Comparison of ENCODE assay signal across 23 mouse cellular contexts in the genomic region with DNA sequence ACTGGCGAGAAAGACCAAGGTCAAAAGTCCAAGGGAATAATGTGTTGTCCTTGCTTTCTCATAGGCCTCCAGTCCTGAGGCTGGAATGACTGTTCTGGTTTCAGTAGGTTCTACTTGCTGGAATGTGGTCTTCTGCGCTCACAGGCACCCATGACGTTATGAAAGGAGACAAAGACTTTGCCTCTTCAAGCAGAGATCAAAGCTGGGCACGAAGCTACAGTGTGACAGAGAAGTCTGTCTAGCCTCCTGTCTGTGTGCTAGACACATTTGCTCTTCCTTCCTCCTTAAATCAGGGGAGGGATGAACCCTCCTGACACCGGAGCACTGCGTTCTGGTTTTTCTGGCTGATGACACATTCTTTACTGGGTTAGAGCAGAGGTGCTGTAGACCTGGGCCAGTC. TPM values are rescaled to one million over a fixed set of nuclear protein-coding genes. Genes with fewer than 3 reads are reported as not detected.
DNase-seq lines count a peak whose midpoint lies in the region; TF ChIP-seq lines count a peak whose summit lies in the region.
"Had no signal": no experiment of that assay in that cellular context is flagged by ENCODE, and none has a peak within 500 bp of the region (broad histone marks: within the 10 kb centered on the region; RNA-seq: fewer than 3 reads in every experiment).

No protein-coding gene starts in this region.

- 84% methylated on average over 6 of the region's 6 CpGs for WGBS in forebrain, embryonic 10.5 days

- DNase-seq in adrenal gland, postnatal 14 days, result peak; percentile 55
- no peak for DNase-seq in adrenal gland, postnatal 25 days
- no peak for DNase-seq in layer of hippocampus, adult 2 months (ENCODE audit: low spot score in 2 of 2)
- no peak for DNase-seq in layer of hippocampus, adult 9-10 months (ENCODE audit: low spot score)
- DNase-seq in kidney, postnatal 14 days, result peak; percentile 38
- no peak for DNase-seq in heart, postnatal 36 days
- no peak for DNase-seq in forebrain, embryonic 10.5 days (ENCODE audit: extremely low spot score, low spot score)
- DNase-seq: cerebellum, adult 2 months; cerebellum, postnatal 25 days; embryo, embryonic 11 days; gastrocnemius, postnatal 25 days; heart, adult 2 months; liver, postnatal 0 days; thymus, postnatal 4 days had no signal

- H3K9me3 ChIP-seq in forebrain, embryonic 10.5 days, result no peaks in the 10 kb centered on the region
- H3K9me3 ChIP-seq: embryonic facial prominence, embryonic 13.5 days; hindbrain, embryonic 13.5 days; limb, embryonic 12.5 days; midbrain, embryonic 10.5 days; stomach, embryonic 15.5 days had no signal

- TF ChIP-seq CTCF in layer of hippocampus, adult 2 months (conservative IDR thresholded peaks at IDR 0.05), result no peak
- no peak for TF ChIP-seq CTCF in bone marrow macrophage, adult 2 months (IDR thresholded peaks at IDR 0.05; ENCODE audit: low read depth, low read length)

- no peaks in the 10 kb centered on the region for H3K36me3 ChIP-seq in forebrain, embryonic 10.5 days (replicated peaks)
- H3K36me3 ChIP-seq: embryonic facial prominence, embryonic 13.5 days; hindbrain, embryonic 13.5 days; limb, embryonic 12.5 days; midbrain, embryonic 10.5 days; stomach, embryonic 15.5 days had no signal

- intact Hi-C loops in heart, postnatal 36 days (cut with DNase I), result no loop called here

- H3K27ac ChIP-seq in layer of hippocampus, adult 2 months, result peak overlapping the region; percentile 95
- 0 out of 2 replicates have a peak overlapping the region, but pooled peaks have one; percentile 8 for H3K27ac ChIP-seq in bone marrow macrophage, adult 2 months (ENCODE audit: insufficient read depth, low read depth, low read length)
- no peak overlapping the region for H3K27ac ChIP-seq in forebrain, embryonic 10.5 days
- H3K27ac ChIP-seq: embryonic facial prominence, embryonic 13.5 days; heart, adult 2 months; hindbrain, embryonic 13.5 days; limb, embryonic 12.5 days; midbrain, embryonic 10.5 days; stomach, embryonic 15.5 days had no signal

- no peak for TF ChIP-seq POLR2A in bone marrow macrophage, adult 2 months (IDR thresholded peaks at IDR 0.05; ENCODE audit: borderline replicate concordance, low read depth, low read length)

- no peaks in the 10 kb centered on the region for H3K27me3 ChIP-seq in forebrain, embryonic 10.5 days (ENCODE audit: poor library complexity, severe bottlenecking)
- H3K27me3 ChIP-seq: embryonic facial prominence, embryonic 13.5 days; limb, embryonic 12.5 days; Patski; stomach, embryonic 15.5 days had no signal

- H3K4me3 ChIP-seq in layer of hippocampus, adult 2 months, result no peak overlapping the region
- H3K4me3 ChIP-seq in bone marrow macrophage, adult 2 months (ENCODE audit: insufficient read depth, low read length), result no peak overlapping the region
- H3K4me3 ChIP-seq in forebrain, embryonic 10.5 days, result no peak overlapping the region
- H3K4me3 ChIP-seq: embryonic facial prominence, embryonic 13.5 days; erythroblast, embryonic 14.5 days; heart, adult 2 months; hindbrain, embryonic 13.5 days; limb, embryonic 12.5 days; midbrain, embryonic 10.5 days; myocyte; stomach, embryonic 15.5 days had no signal

- peaks cover 38% of the 10 kb centered on the region for H3K4me1 ChIP-seq in bone marrow macrophage, adult 2 months (ENCODE audit: control insufficient read depth, insufficient read depth, low read length)
- peaks cover 16% of the 10 kb centered on the region for H3K4me1 ChIP-seq in forebrain, embryonic 10.5 days
- H3K4me1 ChIP-seq: embryonic facial prominence, embryonic 13.5 days; stomach, embryonic 15.5 days had no signal

RNA-seq across cellular contexts. Expression of a gene that starts 15.1 kb away (rescaled TPM):
- total RNA-seq in adrenal gland, postnatal 14 days (2021), result 162 and 166 TPM in 2 replicates
- 201 and 209 TPM in 2 replicates for total RNA-seq in adrenal gland, postnatal 25 days (2021)
- total RNA-seq in layer of hippocampus, adult 2 months (2021), result 1,000 to 10,000 TPM; 1,193 to 1,302 TPM
- 452 and 507 TPM in 2 replicates for polyA plus RNA-seq in bone marrow macrophage, adult 2 months (2012; ENCODE audit: insufficient read depth, insufficient read length, missing spikeins)
- 10 to 100 TPM; 83.7 to 93.5 TPM for total RNA-seq in heart, postnatal 36 days (2021)
- polyA plus RNA-seq in forebrain, embryonic 10.5 days (2016; fragmentation: Nextera tagmentation; extraction: Ambion mirVana), result 440 and 451 TPM in 2 replicates

Comparison
In these comparisons a context has a peak if more than half of its experiments do, and no peak if none do; other contexts are left out.
1. DNase-seq: peak in adrenal gland, postnatal 14 days (single experiment) and kidney, postnatal 14 days (single experiment); none in adrenal gland, postnatal 25 days (single experiment), layer of hippocampus, adult 2 months (0 of 2), layer of hippocampus, adult 9-10 months (single experiment), heart, postnatal 36 days (0 of 2) and forebrain, embryonic 10.5 days (single experiment).